Mouse (Mus musculus) frontal cortex, adult 2 months (tissue): Measurements from ENCODE around the gene Hist1h2ac. TPM values are rescaled to one million over a fixed set of nuclear protein-coding genes. Genes with fewer than 3 reads are reported as not detected.
"Not testable (repeated sequence)": the region's sequence is repeated elsewhere in the genome, so short reads cannot be mapped to it uniquely, and the experiment has no call there.

Experiments
- DNase-seq, 2 experiments: peaks; one replicate each; pipeline ENCODE4 v3.0.0; 2022; ENCODE audit warnings: low spot score in 1 of 2; ENCODE audit errors: extremely low spot score in 1 of 2
- polyA plus RNA-seq: library from polyadenylated mRNA; depleted of rRNA; stranded (reverse); fragments of >200 nt; gene quantifications from 2 replicates; pipeline ENCODE4 v1.2.3, GENCODE M21; 2012; rRNA removed

Hist1h2ac gene
- 1.7 and 2.1 TPM in 2 replicates for polyA plus RNA-seq

DNA sequence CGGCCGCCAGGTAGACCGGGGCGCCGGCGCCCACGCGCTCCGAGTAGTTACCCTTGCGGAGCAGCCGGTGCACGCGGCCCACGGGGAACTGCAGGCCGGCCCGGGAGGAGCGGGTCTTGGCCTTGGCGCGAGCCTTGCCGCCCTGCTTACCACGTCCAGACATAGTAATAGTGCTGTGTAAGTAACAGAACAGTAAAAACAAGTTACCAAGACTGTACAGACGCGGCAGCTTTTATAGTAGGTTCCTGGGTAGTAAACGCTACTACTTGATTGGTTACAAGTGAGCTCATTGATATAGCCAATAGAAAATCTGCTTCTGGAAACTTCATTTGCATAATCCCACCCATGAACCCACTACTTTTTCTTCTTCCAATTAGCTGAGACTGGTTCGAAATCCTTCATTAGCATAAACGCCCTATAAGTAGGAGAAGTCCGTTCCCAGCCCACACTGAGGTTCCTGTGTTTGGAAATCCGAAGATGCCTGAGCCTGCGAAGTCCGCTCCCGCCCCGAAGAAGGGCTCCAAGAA is at the start of gene Hist1h2ac, which contains the start of gene Hist1h2bc:
Gene Hist1h2ac, minus strand, starts transcription at position 194 of the 527 bp plus-strand sequence.
Gene Hist1h2bc, plus strand, starts transcription at position 445 of the 527 bp plus-strand sequence.
- DNase-seq = peak; percentile 93 to 96

DNA sequence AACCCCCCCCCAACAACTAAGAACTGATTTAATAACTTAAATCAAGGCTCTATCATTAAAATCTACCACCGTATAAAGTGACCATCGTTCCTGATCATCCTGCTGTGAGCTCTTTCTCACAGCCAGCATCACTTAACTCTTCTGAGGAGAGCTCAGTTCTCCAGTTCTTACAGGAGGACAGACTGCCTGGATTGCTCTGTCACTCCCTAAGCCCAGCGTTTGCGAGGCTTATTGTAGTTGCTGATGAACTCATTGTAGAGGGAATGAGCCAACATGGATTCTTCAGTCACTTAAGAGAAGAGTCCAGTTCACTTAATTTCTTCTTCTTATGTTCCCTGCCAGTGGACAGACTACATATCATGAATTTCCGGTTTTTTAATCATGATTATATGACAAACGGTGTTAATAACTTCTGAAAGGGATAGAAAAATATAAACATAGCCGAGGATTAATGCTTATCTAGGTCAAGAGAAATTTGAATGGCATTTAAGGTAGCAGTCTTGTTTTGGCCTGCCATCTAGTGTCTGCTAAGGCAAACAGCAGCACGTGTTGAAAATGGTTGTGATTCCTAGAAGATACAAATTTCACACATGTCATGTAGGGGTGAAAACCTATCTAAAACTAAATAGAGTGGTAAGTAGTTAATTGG is 48.5 kb upstream of the Hist1h2ac start:
- peak in 1 of 2 experiments; percentile 75 for DNase-seq

DNA sequence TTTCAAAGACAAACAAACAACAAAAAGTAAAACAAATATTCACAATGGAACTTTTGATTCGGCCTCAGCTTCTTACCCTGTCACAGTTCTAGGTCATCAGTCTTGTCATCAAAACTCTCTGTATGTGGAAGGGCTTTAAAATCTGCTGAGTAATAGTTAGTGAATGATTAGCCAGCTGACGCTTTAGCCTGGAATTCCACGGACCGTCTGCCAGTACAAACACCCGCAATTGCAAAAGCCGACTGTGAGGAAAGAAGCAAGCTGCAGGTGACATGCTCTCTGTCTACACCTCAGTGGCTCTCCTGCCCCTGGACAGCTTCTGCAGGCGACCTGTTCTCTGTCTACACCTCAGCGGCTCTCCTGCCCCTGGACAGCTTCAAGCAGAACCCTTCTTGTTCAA is 46.7 kb upstream of the Hist1h2ac start:
- DNase-seq = no peak

DNA sequence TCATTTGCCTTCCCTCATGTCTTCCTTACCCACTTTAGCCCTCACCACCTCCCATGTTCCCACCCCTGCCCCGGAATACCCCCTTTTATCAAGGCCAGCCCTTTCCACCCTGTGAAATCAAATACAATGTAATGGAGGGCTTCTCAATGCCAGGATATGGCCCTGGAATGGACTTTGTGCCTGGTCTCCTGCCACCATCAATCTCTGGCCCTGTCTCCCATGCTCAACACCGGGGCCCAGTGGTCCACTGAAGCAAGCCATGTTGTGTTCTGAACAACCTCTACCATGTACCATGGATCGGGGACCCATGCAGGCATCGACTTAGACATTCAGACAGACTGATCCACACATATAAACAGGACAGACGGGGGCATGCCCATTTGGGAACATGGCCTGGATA is 46.0 kb upstream of the Hist1h2ac start:
- no peak for DNase-seq

DNA sequence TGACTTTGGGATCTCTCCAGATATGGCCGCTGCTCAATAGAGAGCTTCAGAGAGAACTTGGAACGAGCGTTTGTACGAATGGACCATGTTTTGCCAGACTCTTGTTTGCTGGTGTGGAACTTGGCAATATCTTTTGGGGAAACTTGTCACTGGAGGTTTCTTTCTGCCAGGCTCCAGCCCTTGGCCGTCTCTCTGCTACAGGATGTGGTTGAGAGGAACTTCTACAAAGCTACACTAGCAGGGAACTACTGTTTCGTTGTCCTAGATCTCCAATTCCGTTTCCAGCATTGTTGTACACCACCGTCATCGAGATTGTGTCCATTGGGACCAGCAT is 45.4 kb upstream of the Hist1h2ac start:
- no peak for DNase-seq

DNA sequence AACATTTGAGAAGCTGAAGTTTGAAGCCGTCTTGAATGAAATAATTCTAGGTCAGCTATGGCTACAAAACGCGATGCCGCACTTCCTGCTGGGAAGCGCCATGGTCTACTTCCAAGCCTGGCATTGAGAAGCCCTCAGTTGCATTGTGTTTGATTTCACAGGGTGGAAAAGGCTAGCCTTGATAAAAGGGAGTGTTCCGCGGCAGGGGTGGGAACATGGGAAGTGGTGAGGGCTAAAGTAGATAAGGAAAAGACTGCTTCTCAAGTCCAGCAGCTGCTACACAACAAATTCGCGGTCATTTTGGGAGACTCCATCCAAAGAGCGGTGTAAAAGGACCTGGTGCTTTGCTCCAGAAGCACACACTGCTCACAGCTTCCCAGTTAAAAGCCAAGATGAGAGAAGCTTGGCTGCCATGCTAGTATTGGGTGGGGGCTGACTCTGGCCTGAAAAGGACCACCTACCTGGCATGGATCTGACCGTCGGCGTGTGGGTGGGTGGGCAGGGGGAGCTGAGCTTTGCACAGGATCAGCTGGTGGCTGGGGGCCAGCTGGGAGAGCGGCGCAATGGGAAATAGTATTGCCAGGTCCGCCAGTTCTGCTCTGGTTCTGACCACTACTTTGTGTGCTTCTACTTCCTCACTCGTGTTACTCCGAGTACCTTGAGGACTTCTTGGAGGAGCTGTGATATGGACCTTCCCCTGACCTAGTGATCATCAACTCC is 44.9 kb upstream of the Hist1h2ac start:
- DNase-seq = no peak

DNA sequence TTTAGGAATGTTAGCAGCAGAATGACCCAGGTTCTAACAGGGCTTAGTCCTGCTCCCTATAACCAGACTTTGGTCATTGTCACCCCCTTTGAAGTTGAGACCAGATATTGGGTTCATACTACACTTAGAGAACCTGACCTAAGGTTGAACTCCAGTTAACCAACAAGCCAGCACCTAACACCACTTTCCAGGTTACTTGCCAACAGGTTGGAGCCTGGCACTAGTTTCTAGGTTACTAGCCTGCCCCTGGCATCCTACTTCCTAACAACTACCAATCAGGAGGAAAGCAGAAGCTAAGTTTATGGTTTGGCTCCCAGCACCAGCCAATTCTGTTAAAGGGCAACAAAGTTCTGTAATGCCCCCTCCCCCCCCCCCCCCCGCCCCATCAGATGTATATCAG is 41.5 kb upstream of the Hist1h2ac start:
- DNase-seq = no peak

DNA sequence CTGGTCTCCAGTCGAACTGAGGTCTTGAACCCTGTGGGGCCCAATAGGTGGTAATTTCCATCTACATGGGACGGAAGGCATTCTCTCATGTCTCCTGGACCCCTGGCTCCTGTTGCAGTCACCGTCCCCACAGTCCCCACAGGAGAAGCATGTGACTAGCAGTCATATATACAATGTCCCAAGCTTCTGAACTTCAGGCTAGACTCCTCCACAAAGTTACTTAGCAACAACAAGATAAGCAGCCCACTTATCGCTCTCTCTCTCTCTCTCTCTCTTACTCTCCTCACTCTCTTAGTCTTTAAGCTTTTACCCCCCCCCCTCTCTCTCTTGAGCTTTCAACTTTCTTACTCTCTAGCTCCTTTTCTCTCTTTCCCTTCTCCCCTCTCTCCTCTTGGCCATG is 40.5 kb upstream of the Hist1h2ac start:
- DNase-seq = no peak

DNA sequence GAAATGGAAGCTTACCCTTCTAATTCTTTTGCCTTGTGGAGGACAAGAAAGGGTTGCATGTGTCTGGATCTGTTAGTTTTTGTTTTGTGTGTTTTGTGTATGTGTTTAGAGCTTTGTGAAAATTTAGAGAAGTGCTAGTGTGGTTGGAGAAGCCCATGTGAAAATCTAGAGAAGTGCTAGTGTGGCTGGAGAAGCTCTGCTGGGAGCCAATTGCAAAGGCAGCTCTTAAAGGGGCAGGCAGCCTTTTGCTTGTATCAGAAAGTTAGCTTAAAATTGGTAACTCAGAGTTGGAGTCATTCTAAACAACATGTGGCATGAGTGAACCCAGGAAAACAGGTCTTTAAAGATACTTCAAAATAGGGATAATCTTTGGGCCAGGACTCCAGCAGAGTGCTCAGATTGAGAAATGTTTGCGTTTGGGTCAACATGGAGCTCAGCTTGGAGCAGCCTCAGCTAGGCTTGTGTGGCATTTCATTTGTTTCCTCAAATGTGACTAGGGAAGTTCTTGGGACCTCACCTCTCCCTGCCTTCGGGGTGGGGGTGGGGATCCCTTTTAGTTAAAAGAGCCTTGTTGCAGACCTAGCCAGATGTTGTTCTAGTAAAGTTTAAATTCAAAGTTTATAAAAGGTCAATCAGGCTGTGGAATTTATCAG is 34.0 kb upstream of the Hist1h2ac start:
- not testable (repeated sequence) for DNase-seq

DNA sequence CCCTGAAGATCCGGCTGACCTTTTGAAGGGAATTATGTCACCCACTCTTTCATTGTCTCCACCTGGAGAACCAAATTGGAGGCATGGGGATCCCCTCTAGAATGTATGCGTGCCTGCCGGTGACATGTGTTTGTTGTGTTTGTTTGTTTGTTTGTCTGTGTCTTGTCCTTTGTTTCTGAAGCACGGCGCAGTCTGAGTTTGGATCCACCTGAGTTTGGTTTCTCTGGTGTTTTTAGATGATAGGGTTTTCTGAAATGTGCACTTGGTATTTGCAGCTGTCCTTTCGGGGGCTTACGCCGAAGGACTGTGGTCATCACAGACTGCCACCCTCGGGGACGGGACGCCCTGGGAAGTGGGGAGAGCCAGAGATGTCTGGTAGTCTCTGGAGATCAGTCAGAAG is 33.4 kb upstream of the Hist1h2ac start:
- no peak for DNase-seq

DNA sequence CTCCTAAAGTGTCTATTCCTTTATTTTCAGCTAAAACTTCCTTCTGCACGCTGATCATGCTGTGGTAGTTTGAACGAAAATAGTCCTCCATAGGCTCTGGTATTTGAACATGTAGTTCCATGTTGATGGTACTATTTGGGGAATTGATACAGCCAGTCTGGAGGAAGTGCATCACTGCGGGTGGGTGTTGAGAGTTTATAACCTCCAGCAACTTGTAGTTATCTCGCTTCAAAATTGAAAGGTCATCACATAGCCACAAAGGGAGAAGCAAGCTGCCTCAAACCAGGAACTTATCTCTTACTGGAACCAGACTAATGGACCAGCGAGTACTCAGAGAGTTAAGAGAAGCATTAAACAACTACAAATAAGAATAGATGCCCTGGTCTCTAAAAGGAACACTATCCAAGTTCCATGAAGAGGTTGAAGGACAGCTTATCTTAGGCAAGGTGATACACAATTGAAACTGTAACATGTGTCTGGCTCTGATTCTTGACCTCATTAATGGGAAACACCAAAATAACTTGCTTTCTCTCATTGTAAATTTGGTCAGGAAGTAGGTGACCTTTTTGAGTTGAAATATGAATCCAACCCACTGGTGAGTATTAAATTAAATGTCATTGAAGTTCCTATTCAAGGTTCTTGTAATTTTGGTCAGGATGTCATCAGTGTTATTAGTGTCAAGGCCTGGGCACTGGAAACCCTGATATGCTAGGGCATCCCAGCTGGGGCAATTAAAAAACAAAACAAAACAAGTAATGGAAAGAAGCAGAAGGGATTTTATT is 32.7 kb upstream of the Hist1h2ac start:
- DNase-seq = no peak

DNA sequence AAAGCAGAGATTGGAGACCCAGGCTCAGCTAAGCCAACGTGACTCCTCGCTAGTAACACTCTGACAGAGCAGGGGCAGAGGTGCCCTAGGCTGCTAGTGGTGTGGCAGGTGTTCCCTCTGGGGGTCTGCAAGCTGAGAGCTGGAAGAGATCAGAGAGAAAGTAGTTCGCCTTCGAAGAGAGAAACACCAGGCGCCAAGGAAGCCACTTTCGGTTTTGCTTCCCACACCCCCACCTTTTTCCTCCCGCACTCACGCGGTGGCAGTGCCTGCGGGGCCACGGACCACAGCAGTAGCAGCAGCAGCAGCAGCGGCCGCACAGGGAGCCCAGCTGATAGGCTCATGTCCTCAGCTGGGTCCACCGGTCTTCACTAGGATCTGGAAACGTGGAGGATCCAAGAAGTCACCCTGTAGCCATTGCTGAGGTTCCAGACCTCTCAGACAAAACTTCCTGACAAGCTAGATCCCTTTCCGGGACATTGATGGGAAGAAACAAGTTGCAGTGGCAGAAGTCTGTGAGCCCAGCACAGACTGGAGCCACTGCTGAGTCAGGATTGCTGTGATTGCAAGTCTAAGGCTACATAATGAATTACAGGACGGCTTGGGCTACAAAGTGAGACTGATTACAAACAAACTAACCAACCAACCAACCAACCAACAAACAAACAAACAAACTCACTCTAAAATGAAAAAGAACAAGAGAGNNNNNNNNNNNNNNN is 26.8 kb upstream of the Hist1h2ac start, which contains the start of gene Hfe:
Gene Hfe, minus strand, starts transcription at position 481 of the 716 bp plus-strand sequence.
- peak in 1 of 2 experiments; percentile 27 for DNase-seq

DNA sequence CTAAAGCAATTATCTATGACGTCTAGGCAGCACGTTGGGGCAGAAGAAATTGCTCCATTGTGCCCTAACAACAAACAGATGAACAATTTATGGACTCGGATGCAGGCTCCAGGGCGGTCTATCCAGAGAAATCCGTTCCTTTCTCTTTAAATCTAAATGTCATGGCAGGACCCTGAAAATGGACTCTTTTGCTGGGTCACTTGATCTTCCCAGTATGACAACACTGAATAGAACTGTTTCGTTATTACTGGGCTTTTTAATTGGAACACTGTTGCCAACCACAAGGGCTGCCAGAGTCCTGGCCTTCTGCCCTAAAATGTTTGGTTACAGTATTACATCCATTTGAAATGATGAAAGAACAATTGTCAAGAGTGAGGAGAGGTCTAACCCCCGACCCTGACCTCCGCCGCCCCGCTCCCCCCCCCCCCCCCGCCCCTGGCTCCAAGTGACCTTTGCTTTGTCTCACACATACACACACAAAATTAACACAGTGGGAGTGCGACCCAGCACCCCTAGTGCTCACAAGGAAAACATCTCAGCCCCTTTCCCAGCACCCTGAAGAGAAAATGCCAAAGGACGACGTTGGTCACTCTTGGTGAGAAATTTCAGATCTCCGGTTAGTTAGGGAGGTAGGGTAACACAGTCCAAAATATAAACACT is 26.1 kb upstream of the Hist1h2ac start:
- DNase-seq = no peak

DNA sequence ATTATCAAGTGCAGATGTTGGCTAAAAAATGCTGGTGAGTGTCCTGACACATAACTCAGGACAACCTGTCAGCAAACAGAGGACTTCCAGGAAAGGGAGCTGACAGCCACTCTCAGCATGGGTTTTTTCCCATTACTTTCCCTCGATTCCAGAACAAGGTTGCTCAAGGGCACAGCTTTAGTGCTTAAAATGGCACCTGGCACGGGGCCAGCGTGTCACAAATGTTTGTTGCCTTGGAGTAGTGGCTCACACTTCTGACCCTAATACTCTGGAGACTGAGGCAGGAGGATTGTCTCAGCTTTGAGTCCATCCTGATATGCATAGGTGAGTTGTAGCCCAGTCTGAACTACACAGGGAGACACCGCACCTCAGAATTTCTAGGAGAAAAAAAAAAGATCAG is 24.9 kb upstream of the Hist1h2ac start:
- no peak for DNase-seq

DNA sequence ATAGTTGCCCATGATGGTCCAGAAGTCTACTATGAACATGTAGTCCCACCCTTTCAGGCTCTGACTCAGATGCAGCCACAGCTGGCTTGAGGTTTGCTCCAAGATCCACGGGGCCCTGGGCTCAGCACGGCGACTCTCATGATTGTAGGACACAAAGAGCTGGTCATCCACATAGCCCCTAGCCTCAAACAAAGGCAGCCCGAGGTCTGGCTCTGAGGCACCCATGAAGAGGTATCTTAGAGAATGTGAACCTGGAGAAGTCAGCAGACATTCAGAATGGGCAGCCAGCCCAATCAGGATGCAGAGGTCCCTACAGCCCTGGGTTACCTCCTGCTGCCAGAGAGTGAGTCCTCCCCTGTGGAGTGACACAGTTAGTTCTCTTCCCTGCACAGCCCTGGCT is 24.3 kb upstream of the Hist1h2ac start:
- DNase-seq = no peak

DNA sequence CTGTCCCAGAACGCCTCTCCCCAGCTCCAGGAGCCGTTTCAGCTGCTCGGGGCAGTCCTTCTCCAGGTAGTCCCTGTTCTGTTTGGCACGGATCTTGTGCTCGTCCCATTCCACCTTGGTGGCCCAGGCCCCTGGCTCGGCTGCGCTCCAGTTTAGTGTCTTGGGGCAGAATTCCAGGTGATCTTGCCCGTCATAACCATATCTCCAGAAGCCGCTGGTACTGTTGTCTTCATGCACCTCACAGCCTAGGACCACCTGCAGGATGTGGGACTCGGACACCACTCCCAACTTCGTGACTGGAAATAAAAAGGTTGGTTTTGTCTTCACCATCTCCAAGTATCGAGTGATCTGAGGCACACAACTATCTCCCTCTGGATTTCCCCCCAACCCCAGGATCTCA is 23.0 kb upstream of the Hist1h2ac start:
- DNase-seq = no peak

DNA sequence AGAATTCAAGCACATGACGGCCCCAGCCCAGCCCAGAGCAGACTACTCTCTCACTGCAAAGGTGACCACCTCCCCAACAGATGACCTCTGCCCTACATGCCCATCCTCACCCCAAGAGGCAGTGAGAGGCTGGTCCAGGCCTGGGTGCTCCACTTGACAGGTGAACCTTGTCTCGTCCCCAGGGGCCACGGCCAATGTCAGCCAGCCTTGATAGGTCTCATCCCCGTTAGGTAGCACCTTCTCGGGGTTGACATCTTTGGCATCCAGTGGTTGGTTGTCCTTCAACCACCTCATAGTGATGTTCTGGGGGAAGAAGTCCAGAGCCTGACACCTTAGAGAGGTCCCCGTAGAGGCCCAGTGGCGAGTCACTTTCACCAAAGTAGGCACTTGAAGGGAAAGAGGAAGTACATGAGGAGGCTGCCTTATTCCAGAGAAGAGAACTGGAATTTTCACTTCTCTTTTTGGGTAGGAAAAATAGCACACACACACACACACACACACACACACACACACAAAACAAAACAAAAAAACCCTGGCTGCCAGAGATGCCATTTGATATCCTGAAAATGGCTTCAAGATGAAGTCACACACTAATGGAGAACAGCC is 22.1 kb upstream of the Hist1h2ac start:
- no peak for DNase-seq

DNA sequence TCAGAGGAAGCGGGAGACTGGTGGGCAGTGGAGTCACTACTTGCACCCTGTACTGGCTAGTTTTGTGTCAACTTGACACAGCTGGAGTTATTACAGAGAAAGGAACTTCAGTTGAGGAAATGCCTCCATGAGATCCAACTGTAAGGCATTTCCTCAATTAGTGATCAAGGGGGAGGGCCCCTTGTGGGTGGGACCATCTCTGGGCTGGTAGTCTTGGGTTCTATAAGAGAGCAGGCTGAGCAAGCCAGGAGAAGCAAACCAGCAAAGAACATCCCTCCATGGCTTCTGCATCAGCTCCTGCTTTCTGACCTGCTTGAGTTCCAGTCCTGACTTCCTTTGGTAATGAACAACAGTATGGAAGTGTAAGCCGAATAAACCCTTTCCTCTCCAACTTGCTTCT is 19.1 kb upstream of the Hist1h2ac start:
- not testable (repeated sequence) for DNase-seq

DNA sequence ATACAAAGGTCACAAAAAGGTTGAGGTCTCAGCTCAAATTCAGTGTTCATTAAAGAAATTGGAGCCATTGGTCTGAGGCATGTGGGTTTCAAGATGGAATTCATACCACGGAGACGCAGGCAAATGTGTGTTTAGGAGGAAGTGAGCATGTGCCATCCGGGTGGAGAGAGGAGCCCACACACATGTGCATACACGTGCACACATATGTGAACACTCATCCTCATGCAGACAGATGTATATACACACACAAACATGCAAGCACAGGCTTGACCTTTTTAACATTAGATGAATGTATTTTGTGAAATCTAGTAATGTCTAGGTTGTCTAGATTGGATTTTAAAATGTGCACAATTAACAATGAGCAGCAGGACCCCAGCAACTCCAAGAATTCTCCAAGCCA is 18.5 kb upstream of the Hist1h2ac start:
- no peak for DNase-seq
